Mouse (Mus musculus): ENCODE data around the gene Chaf1a.

GRCm38 (mm10) chr17:56054938-56055337, 14.7 kb downstream of the Chaf1a start:
- TF ChIP-seq GATA1 (IDR thresholded peaks at IDR 0.05; ENCODE audit: borderline replicate concordance, low read length), result no peak
- TF ChIP-seq FLI1 (IDR thresholded peaks at IDR 0.05; ENCODE audit: low read length), result no peak
